Mouse (Mus musculus) midbrain, postnatal 0 days (tissue): ENCODE measurements around the gene Vegfd. TPM values are rescaled to one million over a fixed set of nuclear protein-coding genes. Genes with fewer than 3 reads are reported as not detected.

Experiments
- ATAC-seq: fragments of 200-750 bp; cut with Nextera tagmentation; 2 replicates; pipeline ENCODE4 v1.8.0; 2017; ENCODE audit warnings: moderate number of reproducible peaks, mild to moderate bottlenecking, moderate TSS enrichment, moderate library complexity; ENCODE audit not compliant: low FRiP score
- DNase-seq: peaks from one replicate; pipeline ENCODE4 v3.0.0-alpha.2; 2015; ENCODE audit warnings: low spot score
- H3K27ac ChIP-seq: fragments of 300-500 bp; sonication (generic); 2 replicates; pipeline ENCODE4 v1.5.1; 2014; ENCODE audit warnings: low read depth, mild to moderate bottlenecking, low read length, mixed read lengths
- H3K27me3 ChIP-seq: fragments of 300-500 bp; sonication (generic); 2 replicates; pipeline ENCODE4 v1.6.1; 2014; ENCODE audit warnings: low read length, control low read depth, mixed read lengths; ENCODE audit not compliant: insufficient read depth
- H3K36me3 ChIP-seq: fragments of 300-500 bp; sonication (generic); 2 replicates; pipeline ENCODE4 v1.6.1; 2014; ENCODE audit warnings: low read length, control low read depth, mixed read lengths; ENCODE audit not compliant: insufficient read depth
- H3K4me1 ChIP-seq: fragments of 300-500 bp; sonication (generic); 2 replicates; pipeline ENCODE4 v1.6.1; 2014; ENCODE audit warnings: mild to moderate bottlenecking, control low read depth, antibody characterized with exemption, low read length, mixed read lengths; ENCODE audit not compliant: insufficient read depth
- H3K4me2 ChIP-seq: fragments of 300-500 bp; sonication (generic); 2 replicates; pipeline ENCODE4 v1.6.1; 2014; ENCODE audit warnings: low read depth, mild to moderate bottlenecking, low read length, mixed read lengths; ENCODE audit not compliant: poor library complexity, severe bottlenecking
- H3K4me3 ChIP-seq: fragments of 300-500 bp; sonication (generic); 2 replicates; pipeline ENCODE4 v1.5.1; 2014; ENCODE audit warnings: low read depth, mild to moderate bottlenecking, low read length, moderate library complexity
- H3K9ac ChIP-seq: fragments of 300-500 bp; sonication (generic); replicated peaks from 2 replicates; pipeline ENCODE4 v1.6.1; 2014; ENCODE audit warnings: mild to moderate bottlenecking, low read length, moderate library complexity, mixed read lengths; ENCODE audit not compliant: poor library complexity, severe bottlenecking
- H3K9me3 ChIP-seq: fragments of 300-500 bp; sonication (generic); 2 replicates; pipeline ENCODE4 v1.6.1; 2016; ENCODE audit warnings: low read length, control low read depth
- CTCF ChIP-seq: IDR thresholded peaks from 2 replicates; pipeline ENCODE4 v1.5.1; 2016; ENCODE audit warnings: antibody characterized with exemption, mild to moderate bottlenecking
- WGBS: fragments of 180-500 bp; shearing (Covaris S2); extraction: QIAGEN DNeasy Blood & Tissue Kit; methylation state at CpG from one replicate; pipeline ENCODE4 v1.1.7; 2014; 5-methylcytosine and 5-hydroxymethylcytosine counted together
- polyA plus RNA-seq: library from polyadenylated mRNA; unstranded; fragments of >200 nt; fragmentation: Nextera tagmentation; extraction: Ambion mirVana; gene quantifications from 2 replicates; pipeline ENCODE4 v1.2.1, GENCODE M21; 2015
- total RNA-seq: library from RNA; depleted of rRNA; stranded (reverse); fragments of >200 nt; gene quantifications from 2 replicates; pipeline ENCODE4 v1.2.3, GENCODE M21; 2014

The Vegfd gene
- total and polyA plus RNA-seq, 2 experiments from 2014 or later, result 0.10 to 0.11 TPM

- H3K36me3 ChIP-seq, result no peaks in the 10 kb centered on the region
- no peak for TF ChIP-seq CTCF
- no peak overlapping the region for H3K4me2 ChIP-seq
- no peaks in the 10 kb centered on the region for H3K9me3 ChIP-seq
- no peaks in the 10 kb centered on the region; the same call in 1 of the 2 replicates for H3K27me3 ChIP-seq
- no peak overlapping the region for H3K27ac ChIP-seq
- H3K4me3 ChIP-seq, result no peak overlapping the region
- no peaks in the 10 kb centered on the region for H3K4me1 ChIP-seq
- WGBS, result 94% methylated on average over 4 of the region's 4 CpGs
- H3K9ac ChIP-seq, result no peak overlapping the region
- no peak for DNase-seq
- ATAC-seq, result no peak
Measured at GRCm38 (mm10) chrX:164427295-164427694, 54.1 kb downstream of the Vegfd start.

- no peak for TF ChIP-seq CTCF
- ATAC-seq (no peak), DNase-seq (no peak)
- Histone ChIP-seq H3K4me2 (no peak overlapping the region), H3K27me3 (no peaks in the 10 kb centered on the region), H3K9ac (no peak overlapping the region), H3K4me1 (no peaks in the 10 kb centered on the region), H3K9me3 (no peaks in the 10 kb centered on the region), H3K27ac (no peak overlapping the region), H3K4me3 (no peak overlapping the region), H3K36me3 (no peaks in the 10 kb centered on the region)
- 82% methylated on average over 2 of the region's 2 CpGs for WGBS
Measured at GRCm38 (mm10) chrX:164428224-164428623, 55.0 kb downstream of the Vegfd start.

DNA sequence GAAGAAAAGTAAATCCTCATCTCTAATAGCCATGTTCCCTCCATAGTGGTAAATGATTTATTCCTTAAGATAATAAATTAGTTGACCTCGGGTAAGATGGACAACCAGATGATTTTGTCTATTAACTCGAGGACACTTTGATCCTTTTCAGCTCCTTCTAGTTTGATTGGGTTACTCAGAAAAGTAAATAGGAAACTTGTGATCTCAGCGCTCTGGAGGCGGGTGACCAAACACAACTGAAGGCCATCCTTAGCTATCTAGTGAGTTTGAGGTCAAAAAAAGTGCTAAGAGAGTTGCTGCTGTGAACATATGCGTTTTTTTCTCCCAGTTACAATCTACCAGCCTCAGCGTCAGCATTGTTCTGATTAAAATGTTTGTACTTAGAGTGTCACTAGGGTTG is 57.4 kb downstream of the Vegfd start:
- H3K27ac ChIP-seq, result no peak overlapping the region
- no peaks in the 10 kb centered on the region for H3K4me1 ChIP-seq

DNA sequence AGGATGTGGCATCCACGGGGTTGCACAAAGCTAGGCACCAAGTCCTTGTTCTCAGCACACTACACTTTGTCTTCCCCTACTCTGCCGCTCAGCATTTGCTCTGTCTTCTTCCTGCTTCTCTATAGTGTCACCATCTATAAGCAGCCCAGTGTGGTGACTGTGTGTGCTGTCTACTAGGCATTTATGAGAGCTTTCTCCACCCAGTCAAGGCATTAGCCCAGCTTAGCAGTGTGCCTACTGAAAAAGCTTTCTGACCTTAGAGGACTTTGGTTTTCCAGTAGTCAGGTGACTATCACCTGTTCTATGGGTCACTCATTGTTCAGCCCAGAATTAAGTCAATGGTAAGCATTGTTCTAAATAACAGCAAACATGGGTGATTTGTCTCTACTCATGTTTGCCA is 58.0 kb downstream of the Vegfd start:
- H3K4me2 ChIP-seq, result no peak overlapping the region
- H3K27me3 ChIP-seq, result no peaks in the 10 kb centered on the region
- H3K4me1 ChIP-seq, result no peaks in the 10 kb centered on the region
- no peaks in the 10 kb centered on the region for H3K36me3 ChIP-seq
- no peak for TF ChIP-seq CTCF
- H3K27ac ChIP-seq, result no peak overlapping the region
- no peak overlapping the region for H3K4me3 ChIP-seq
- no peaks in the 10 kb centered on the region for H3K9me3 ChIP-seq
- WGBS, result 90% methylated on average over 2 of the region's 2 CpGs
- ATAC-seq, result no peak
- no peak for DNase-seq
- H3K9ac ChIP-seq, result no peak overlapping the region

More for the DNA sequence above, 57.4 kb downstream of the Vegfd start:
- no peaks in the 10 kb centered on the region for H3K36me3 ChIP-seq
- no peak for ATAC-seq
- WGBS, result 91% methylated on average over 6 of the region's 6 CpGs
- H3K27me3 ChIP-seq, result no peaks in the 10 kb centered on the region
- no peak overlapping the region for H3K9ac ChIP-seq
- no peaks in the 10 kb centered on the region for H3K9me3 ChIP-seq
- no peak for TF ChIP-seq CTCF
- no peak for DNase-seq
- H3K4me2 ChIP-seq, result no peak overlapping the region
- no peak overlapping the region for H3K4me3 ChIP-seq

- ATAC-seq (no peak), DNase-seq (no peak)
- Histone ChIP-seq H3K9ac (no peak overlapping the region), H3K4me3 (no peak overlapping the region), H3K4me2 (no peak overlapping the region), H3K36me3 (no peaks in the 10 kb centered on the region), H3K4me1 (no peaks in the 10 kb centered on the region), H3K9me3 (no peaks in the 10 kb centered on the region), H3K27me3 (no peaks in the 10 kb centered on the region), H3K27ac (no peak overlapping the region)
- no peak for TF ChIP-seq CTCF
- WGBS, result 89% methylated on average over 6 of the region's 6 CpGs
Measured at GRCm38 (mm10) chrX:164431541-164431940, 58.4 kb downstream of the Vegfd start.

DNA sequence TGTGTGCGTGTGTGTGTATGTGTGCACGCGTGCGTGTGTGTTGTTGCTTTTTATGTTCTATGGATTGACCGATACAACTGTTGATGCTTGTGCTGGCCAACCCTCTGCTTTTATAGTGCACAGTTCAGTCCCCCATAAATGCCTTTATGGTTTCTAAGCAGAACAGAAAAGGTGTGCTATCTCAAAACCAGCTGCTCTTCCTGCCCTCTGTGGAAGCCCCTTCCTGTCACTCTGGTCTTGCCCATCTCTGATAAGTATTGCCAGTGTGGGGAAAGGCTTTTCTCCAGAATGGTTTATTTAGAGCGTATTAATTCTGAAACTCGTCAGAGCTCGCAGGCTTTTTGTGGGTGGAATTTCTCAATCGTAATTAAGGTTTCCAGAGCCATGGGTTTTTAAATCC is 59.5 kb downstream of the Vegfd start:
- ATAC-seq, result no peak
- no peaks in the 10 kb centered on the region for H3K9me3 ChIP-seq
- DNase-seq, result no peak
- H3K36me3 ChIP-seq, result no peaks in the 10 kb centered on the region
- no peaks in the 10 kb centered on the region for H3K27me3 ChIP-seq
- H3K9ac ChIP-seq, result no peak overlapping the region
- TF ChIP-seq CTCF, result no peak
- no peaks in the 10 kb centered on the region for H3K4me1 ChIP-seq
- H3K4me3 ChIP-seq, result no peak overlapping the region
- WGBS, result 94% methylated on average over 9 of the region's 9 CpGs
- H3K27ac ChIP-seq, result no peak overlapping the region
- H3K4me2 ChIP-seq, result no peak overlapping the region

DNA sequence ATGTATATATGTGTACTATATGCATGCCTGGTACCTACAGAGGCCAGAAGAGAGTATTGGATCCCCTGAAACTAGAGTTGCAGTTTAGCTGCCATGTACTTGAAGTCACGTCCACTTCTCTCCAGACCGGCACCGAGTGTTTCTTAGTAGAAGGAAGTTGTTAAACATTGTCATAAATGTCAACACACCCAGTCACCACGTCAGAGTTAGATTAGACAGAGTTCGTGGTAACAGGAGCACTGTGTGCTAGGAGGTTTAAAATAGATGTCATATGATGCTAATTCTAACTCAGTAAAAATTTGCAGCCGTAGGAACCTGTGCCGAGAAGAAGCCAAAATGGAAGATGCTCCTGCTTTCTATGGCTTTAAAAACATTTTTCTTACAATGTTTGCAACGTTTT is 63.5 kb downstream of the Vegfd start, which contains the start of gene Asb11:
Asb11 (plus strand) TSS at position 286 of the 400 bp plus-strand sequence.
- H3K36me3 ChIP-seq, result no peaks in the 10 kb centered on the region
- ATAC-seq, result no peak
- no peaks in the 10 kb centered on the region for H3K27me3 ChIP-seq
- H3K4me2 ChIP-seq, result no peak within 1 kb of the TSS
- TF ChIP-seq CTCF, result no peak
- no peaks in the 10 kb centered on the region for H3K9me3 ChIP-seq
- H3K9ac ChIP-seq, result no peak within 1 kb of the TSS
- no peaks in the 10 kb centered on the region for H3K4me1 ChIP-seq
- no peak for DNase-seq
- no peak within 1 kb of the TSS for H3K27ac ChIP-seq
- no peak within 1 kb of the TSS for H3K4me3 ChIP-seq
- 85% methylated on average over 8 of the region's 8 CpGs for WGBS
